Comparison of ENCODE assay signal across 17 mouse cellular contexts in the genomic region with DNA sequence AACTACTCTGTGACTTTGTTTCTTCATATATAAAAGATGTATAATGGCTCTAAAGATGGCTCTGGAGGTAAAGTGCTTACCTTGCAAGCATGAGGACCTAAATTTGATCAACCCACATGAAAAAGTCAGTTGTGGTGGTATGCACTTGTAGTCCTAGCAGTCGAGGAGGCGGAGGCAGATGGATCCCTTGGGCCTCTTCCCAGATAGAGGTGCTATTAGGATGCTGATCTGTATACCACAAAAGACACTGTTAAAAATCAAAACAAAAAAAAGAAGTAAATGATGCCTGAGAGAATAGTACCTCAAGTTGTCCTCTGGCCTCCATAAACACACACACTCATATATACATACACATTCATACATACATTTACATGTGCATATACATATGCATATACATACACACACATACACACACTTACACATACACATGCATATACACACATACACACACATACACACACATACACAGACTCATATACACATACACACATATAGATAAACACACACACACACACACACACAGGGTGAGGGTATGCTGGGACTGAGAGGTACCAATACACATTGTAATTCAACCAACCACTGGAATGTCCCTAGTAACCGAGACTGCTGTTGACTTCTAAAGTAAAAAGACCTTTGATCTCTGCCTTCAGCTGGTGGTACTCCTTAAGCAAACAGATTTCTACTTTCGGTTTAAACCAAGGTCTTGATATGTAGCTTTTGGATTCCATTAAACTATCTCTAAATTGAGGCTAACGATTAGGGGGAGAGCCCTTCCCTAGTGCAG.
DNase-seq lines count a peak whose midpoint lies in the region; ATAC-seq and TF ChIP-seq lines count a peak whose summit lies in the region.
"Had no signal": no experiment of that assay in that cellular context is flagged by ENCODE, and none has a peak within 500 bp of the region (broad histone marks: within the 10 kb centered on the region; RNA-seq: fewer than 3 reads in every experiment).

No protein-coding gene starts in this region.

- H3K27ac ChIP-seq in liver, adult 2 months (replicated peaks; ENCODE audit: insufficient read depth, low read depth, low read length) = peak overlapping the region; percentile 60
- no peak overlapping the region for H3K27ac ChIP-seq in liver, embryonic 13.5 days
- H3K27ac ChIP-seq in stomach, postnatal 0 days (replicated peaks) = no peak overlapping the region
- no peak overlapping the region for H3K27ac ChIP-seq in midbrain, embryonic 16.5 days (ENCODE audit: low read length)
- H3K27ac ChIP-seq: gastrocnemius, adult 2 months; limb, embryonic 13.5 days had no signal

- H3K79me2 ChIP-seq in liver, adult 2 months (ENCODE audit: control insufficient read depth, insufficient read depth, low read length) = peaks cover 4% of the 10 kb centered on the region; the same call in 1 of the 2 replicates

- H3K9me3 ChIP-seq in liver, embryonic 13.5 days (replicated peaks) = no peaks in the 10 kb centered on the region
- H3K9me3 ChIP-seq in stomach, postnatal 0 days (ENCODE audit: control insufficient read depth, low read length) = no peaks in the 10 kb centered on the region
- H3K9me3 ChIP-seq in midbrain, embryonic 16.5 days (replicated peaks; ENCODE audit: control insufficient read depth, low read length, poor library complexity, severe bottlenecking) = no peaks in the 10 kb centered on the region
- H3K9me3 ChIP-seq: limb, embryonic 13.5 days had no signal

- TF ChIP-seq CTCF in liver, adult 2 months (IDR thresholded peaks at IDR 0.05; ENCODE audit: low read depth, low read length) = no peak
- TF ChIP-seq CTCF in stomach, postnatal 0 days (IDR thresholded peaks at IDR 0.05; ENCODE audit: low read depth) = no peak

- 43% methylated on average over 5 of the region's 5 CpGs for WGBS in liver, adult 2 months
- 49% methylated on average over 5 of the region's 5 CpGs for WGBS in liver, embryonic 13.5 days (ENCODE audit: insufficient replicate concordance)
- 58% methylated on average over 5 of the region's 5 CpGs for WGBS in stomach, postnatal 0 days
- WGBS in midbrain, embryonic 16.5 days = 76% methylated on average over 5 of the region's 5 CpGs

- H3K4me2 ChIP-seq in liver, embryonic 13.5 days = no peak overlapping the region
- H3K4me2 ChIP-seq in stomach, postnatal 0 days (replicated peaks; ENCODE audit: low read depth) = no peak overlapping the region
- H3K4me2 ChIP-seq in midbrain, embryonic 16.5 days (ENCODE audit: low read length) = no peak overlapping the region
- H3K4me2 ChIP-seq: limb, embryonic 13.5 days; midbrain, embryonic 11.5 days had no signal

- peak; percentile 95 for ATAC-seq in inflammation-experienced regulatory T-cells, adult 6 months
- ATAC-seq in liver, embryonic 13.5 days (ENCODE audit: low read depth) = peak; percentile 52
- peak; percentile 89 for ATAC-seq in stomach, postnatal 0 days (ENCODE audit: low FRiP score, low TSS enrichment)
- no peak for ATAC-seq in midbrain, embryonic 16.5 days
- ATAC-seq: forebrain, embryonic 14.5 days; Patski had no signal

- no peak overlapping the region for H3K9ac ChIP-seq in liver, adult 2 months (ENCODE audit: low read depth, low read length)
- H3K9ac ChIP-seq in liver, embryonic 13.5 days = no peak overlapping the region
- no peak overlapping the region for H3K9ac ChIP-seq in stomach, postnatal 0 days (ENCODE audit: low read length)
- H3K9ac ChIP-seq in midbrain, embryonic 16.5 days (ENCODE audit: low read depth, low read length) = no peak overlapping the region
- H3K9ac ChIP-seq: limb, embryonic 13.5 days had no signal

- DNase-seq in liver, adult 2 months (ENCODE audit: extremely low read depth, low read depth, low spot score) = peak; percentile 80
- DNase-seq in liver = no peak
- DNase-seq in liver, embryonic 13.5 days = no peak
- no peak for DNase-seq in stomach, postnatal 0 days (ENCODE audit: low spot score)
- DNase-seq in c-Kit-positive CD71-positive TER-119-positive erythroid progenitor cells, embryonic 14.5 days (ENCODE audit: low spot score) = no peak
- DNase-seq: adrenal gland, adult 2 months; cerebellum, adult 9-10 months; embryo, embryonic 11 days; gastrocnemius, adult 2 months; heart, postnatal 36 days; lung, postnatal 14 days had no signal

- H3K27me3 ChIP-seq in liver, adult 2 months (ENCODE audit: control insufficient read depth, insufficient read depth, low read length) = no peaks in the 10 kb centered on the region
- H3K27me3 ChIP-seq in liver, embryonic 13.5 days = no peaks in the 10 kb centered on the region
- no peaks in the 10 kb centered on the region for H3K27me3 ChIP-seq in stomach, postnatal 0 days (ENCODE audit: control insufficient read depth, insufficient read depth, low read length)
- no peaks in the 10 kb centered on the region for H3K27me3 ChIP-seq in midbrain, embryonic 16.5 days (ENCODE audit: control insufficient read depth, insufficient read depth, low read depth, low read length)
- H3K27me3 ChIP-seq: limb, embryonic 13.5 days; Patski had no signal

- no peak overlapping the region for H3K4me3 ChIP-seq in liver, adult 2 months (ENCODE audit: insufficient read depth, low read depth, low read length)
- H3K4me3 ChIP-seq in liver, embryonic 13.5 days (replicated peaks) = no peak overlapping the region
- no peak overlapping the region for H3K4me3 ChIP-seq in stomach, postnatal 0 days (ENCODE audit: low read depth, low read length)
- H3K4me3 ChIP-seq in midbrain, embryonic 16.5 days (ENCODE audit: low read depth, low read length) = no peak overlapping the region
- H3K4me3 ChIP-seq: gastrocnemius, adult 2 months; limb, embryonic 13.5 days had no signal

- no peak for TF ChIP-seq POLR2A in liver, adult 2 months (IDR thresholded peaks at IDR 0.05; ENCODE audit: extremely low read depth, insufficient read depth, low read length)

- TF ChIP-seq EP300 in stomach, postnatal 0 days (optimal IDR thresholded peaks at IDR 0.05) = no peak

- peaks cover 64% of the 10 kb centered on the region for H3K36me3 ChIP-seq in liver, adult 2 months (ENCODE audit: control insufficient read depth, insufficient read depth, low read length)
- 0 out of 2 replicates have a peak, but pooled peaks cover 8% of the 10 kb centered on the region for H3K36me3 ChIP-seq in liver, embryonic 13.5 days
- H3K36me3 ChIP-seq in stomach, postnatal 0 days (ENCODE audit: control insufficient read depth, insufficient read depth, low read length) = no peaks in the 10 kb centered on the region
- H3K36me3 ChIP-seq in midbrain, embryonic 16.5 days (ENCODE audit: control insufficient read depth, insufficient read depth, low read length) = peaks cover 12% of the 10 kb centered on the region; the same call in 1 of the 2 replicates

- H3K4me1 ChIP-seq in liver, adult 2 months (ENCODE audit: control insufficient read depth, insufficient read depth, low read length) = peaks cover 24% of the 10 kb centered on the region
- no peaks in the 10 kb centered on the region for H3K4me1 ChIP-seq in liver, embryonic 13.5 days (replicated peaks)
- no peaks in the 10 kb centered on the region for H3K4me1 ChIP-seq in stomach, postnatal 0 days (replicated peaks; ENCODE audit: control insufficient read depth, insufficient read depth)
- H3K4me1 ChIP-seq in midbrain, embryonic 16.5 days (ENCODE audit: control insufficient read depth, insufficient read depth, low read length) = no peaks in the 10 kb centered on the region
